Mouse (Mus musculus): ENCODE data around the gene Swi5.

DNA sequence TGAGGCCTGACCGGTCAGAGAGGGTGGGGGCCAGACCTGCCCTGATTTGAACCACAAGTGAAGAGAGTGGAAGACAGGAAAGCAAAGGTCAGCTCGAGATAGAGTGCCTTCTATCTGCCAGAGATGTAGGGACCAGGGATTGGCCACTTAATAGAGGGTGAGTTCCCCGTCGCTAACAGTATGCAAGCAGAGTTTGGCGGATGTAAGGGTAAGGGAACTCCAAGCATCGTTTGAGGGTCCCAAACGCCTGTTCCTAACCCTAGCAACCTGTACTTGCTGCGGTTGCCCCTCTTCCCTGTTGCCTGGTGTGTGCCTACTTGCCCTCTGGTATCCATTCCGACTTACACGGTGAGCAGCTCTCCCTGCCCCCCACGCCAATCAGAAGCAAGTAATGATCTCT lies 32.8 kb upstream of the Swi5 start:
- TF ChIP-seq TAL1 (IDR thresholded peaks at IDR 0.05; ENCODE audit: low read length) (no peak), GATA1 (IDR thresholded peaks at IDR 0.05; ENCODE audit: low read length) (no peak)
